Comparison of ENCODE assay signal across 8 mouse cellular contexts in genomic region chr19:40736680-40737512, GRCm38 (mm10). TPM values are rescaled to one million over a fixed set of nuclear protein-coding genes. Genes with fewer than 3 reads are reported as not detected.
A peak's percentile ranks its signal among the peaks of the same experiment; 100 is the strongest.
DNase-seq lines count a peak whose midpoint lies in the region; ATAC-seq lines count a peak whose summit lies in the region.

No protein-coding gene starts in this region.

- ATAC-seq in erythroblast, adult 5-6 weeks (replicated peaks; ENCODE audit: low FRiP score, poor library complexity, severe bottlenecking) = peak; percentile 61
- ATAC-seq in heart, embryonic 11.5 days (replicated peaks; ENCODE audit: insufficient number of reproducible peaks, low FRiP score, low TSS enrichment) = no peak
- peak; percentile 90 for ATAC-seq in kidney, embryonic 14.5 days (ENCODE audit: low FRiP score, low TSS enrichment)
- ATAC-seq in limb, embryonic 15.5 days (ENCODE audit: insufficient number of reproducible peaks, low FRiP score, low TSS enrichment, low read depth) = 0 out of 2 replicates have a peak, but pooled peaks have one; percentile 55
- ATAC-seq in monocyte, adult 5-6 weeks (replicated peaks; ENCODE audit: insufficient number of reproducible peaks, low FRiP score, low TSS enrichment, poor library complexity, severe bottlenecking) = peak; percentile 64; the same call in 1 of the 2 replicates
- ATAC-seq in stomach, embryonic 15.5 days (ENCODE audit: insufficient read depth, low FRiP score, low read depth) = peak; percentile 65

- H3K4me3 ChIP-seq in heart, embryonic 11.5 days (ENCODE audit: low read depth, low read length) = no peak overlapping the region
- H3K4me3 ChIP-seq in kidney, embryonic 14.5 days (ENCODE audit: low read length) = peak overlapping the region; percentile 19; the same call in 1 of the 2 replicates
- H3K4me3 ChIP-seq in limb, embryonic 15.5 days = no peak overlapping the region
- H3K4me3 ChIP-seq in stomach, embryonic 15.5 days (replicated peaks) = peak overlapping the region; percentile 18

- H3K36me3 ChIP-seq in heart, embryonic 11.5 days (ENCODE audit: control insufficient read depth, insufficient read depth, low read length) = no peaks in the 10 kb centered on the region
- no peaks in the 10 kb centered on the region for H3K36me3 ChIP-seq in kidney, embryonic 14.5 days (ENCODE audit: control insufficient read depth, insufficient read depth, low read length)
- no peaks in the 10 kb centered on the region for H3K36me3 ChIP-seq in limb, embryonic 15.5 days
- H3K36me3 ChIP-seq in stomach, embryonic 15.5 days = no peaks in the 10 kb centered on the region

- 29% methylated on average over 17 of the region's 17 CpGs for WGBS in heart, embryonic 11.5 days (ENCODE audit: insufficient replicate concordance)
- WGBS in kidney, embryonic 14.5 days = 29% methylated on average over 17 of the region's 17 CpGs
- 25% methylated on average over 17 of the region's 17 CpGs for WGBS in limb, embryonic 15.5 days
- WGBS in stomach, embryonic 15.5 days = 29% methylated on average over 17 of the region's 17 CpGs

- no peaks in the 10 kb centered on the region for H3K9me3 ChIP-seq in heart, embryonic 11.5 days (replicated peaks; ENCODE audit: control insufficient read depth, low read length)
- H3K9me3 ChIP-seq in kidney, embryonic 14.5 days (ENCODE audit: control insufficient read depth, low read length) = no peaks in the 10 kb centered on the region
- H3K9me3 ChIP-seq in limb, embryonic 15.5 days = no peaks in the 10 kb centered on the region
- no peaks in the 10 kb centered on the region for H3K9me3 ChIP-seq in stomach, embryonic 15.5 days

- H3K9ac ChIP-seq in heart, embryonic 11.5 days (ENCODE audit: low read depth, low read length) = peak overlapping the region; percentile 69
- peak overlapping the region; percentile 57; the same call in 1 of the 2 replicates for H3K9ac ChIP-seq in kidney, embryonic 14.5 days (ENCODE audit: low read depth, low read length)
- no peak overlapping the region for H3K9ac ChIP-seq in limb, embryonic 15.5 days
- H3K9ac ChIP-seq in stomach, embryonic 15.5 days = no peak overlapping the region

- H3K27ac ChIP-seq in heart, embryonic 11.5 days (ENCODE audit: low read depth, low read length) = no peak overlapping the region
- H3K27ac ChIP-seq in kidney, embryonic 14.5 days (ENCODE audit: low read depth, low read length) = no peak overlapping the region
- no peak overlapping the region for H3K27ac ChIP-seq in limb, embryonic 15.5 days
- no peak overlapping the region for H3K27ac ChIP-seq in stomach, embryonic 15.5 days

- no peaks in the 10 kb centered on the region for H3K27me3 ChIP-seq in heart, embryonic 11.5 days (ENCODE audit: control insufficient read depth, insufficient read depth, low read length)
- H3K27me3 ChIP-seq in kidney, embryonic 14.5 days (ENCODE audit: control insufficient read depth, insufficient read depth, low read length) = no peaks in the 10 kb centered on the region
- H3K27me3 ChIP-seq in limb, embryonic 15.5 days = no peaks in the 10 kb centered on the region
- no peaks in the 10 kb centered on the region for H3K27me3 ChIP-seq in stomach, embryonic 15.5 days (replicated peaks)

- DNase-seq in CD4-positive helper T cell, adult 2 months (ENCODE audit: low read depth, low spot score) = peak; percentile 69
- peak; percentile 95 for DNase-seq in brain, adult 2 months (ENCODE audit: low read depth, low spot score)

- H3K4me2 ChIP-seq in heart, embryonic 11.5 days = peak overlapping the region; percentile 56
- H3K4me2 ChIP-seq in kidney, embryonic 14.5 days (replicated peaks; ENCODE audit: low read depth, low read length) = peak overlapping the region; percentile 40
- peak overlapping the region; percentile 38 for H3K4me2 ChIP-seq in limb, embryonic 15.5 days
- peak overlapping the region; percentile 47 for H3K4me2 ChIP-seq in stomach, embryonic 15.5 days

- H3K4me1 ChIP-seq in heart, embryonic 11.5 days (ENCODE audit: control insufficient read depth, insufficient read depth, low read length) = no peaks in the 10 kb centered on the region
- 0 out of 2 replicates have a peak, but pooled peaks cover 2% of the 10 kb centered on the region for H3K4me1 ChIP-seq in kidney, embryonic 14.5 days (ENCODE audit: control insufficient read depth, insufficient read depth, low read length)
- H3K4me1 ChIP-seq in limb, embryonic 15.5 days = 0 out of 2 replicates have a peak, but pooled peaks cover 3% of the 10 kb centered on the region
- H3K4me1 ChIP-seq in stomach, embryonic 15.5 days = 0 out of 2 replicates have a peak, but pooled peaks cover 2% of the 10 kb centered on the region

RNA-seq across cellular contexts. Expression of gene Cc2d2b, which starts 11.7 kb away (rescaled TPM):
- total RNA-seq in erythroblast, adult 5-6 weeks (2015; ENCODE audit: low replicate concordance) = 0.63 TPM in 1 of 2 replicates, not detected in the other
- not detected in 2 replicates for total RNA-seq in erythroblast, adult 5-6 weeks (2017; ENCODE audit: low replicate concordance)
- polyA plus RNA-seq in heart, embryonic 11.5 days (2014; fragmentation: Nextera tagmentation; extraction: Ambion mirVana) = 0.57 TPM in 1 of 2 replicates, not detected in the other
- 0.39 TPM in 1 of 2 replicates, not detected in the other for polyA plus RNA-seq in kidney, embryonic 14.5 days (2014; fragmentation: Nextera tagmentation; extraction: Ambion mirVana)
- 0.12 and 0.20 TPM in 2 replicates for polyA plus RNA-seq in limb, embryonic 15.5 days (2015; fragmentation: Nextera tagmentation; extraction: Ambion mirVana)
- total RNA-seq in monocyte, adult 5-6 weeks (2017) = 0.53 to 3.2 TPM in 2 of 3 replicates, not detected in the other
- polyA plus RNA-seq in stomach, embryonic 15.5 days (2015; fragmentation: Nextera tagmentation; extraction: Ambion mirVana) = 0.17 and 0.40 TPM in 2 replicates

Comparison
In these comparisons a context has a peak if more than half of its experiments do, and no peak if none do; other contexts are left out.
1. H3K4me3 ChIP-seq: peak in kidney, embryonic 14.5 days (single experiment) and stomach, embryonic 15.5 days (single experiment); none in heart, embryonic 11.5 days (single experiment) and limb, embryonic 15.5 days (single experiment).
2. H3K9ac ChIP-seq: peak in heart, embryonic 11.5 days (single experiment) and kidney, embryonic 14.5 days (single experiment); none in limb, embryonic 15.5 days (single experiment) and stomach, embryonic 15.5 days (single experiment).
3. Peak in every context shown above with its lines, with median percentiles within 50 percentile points of each other: H3K4me2 ChIP-seq.